Mouse (Mus musculus): ENCODE measurements around the gene Marco. TPM values are rescaled to one million over a fixed set of nuclear protein-coding genes. Genes with fewer than 3 reads are reported as not detected.

The Marco gene
- polyA plus RNA-seq, 1 experiment from 2014 or later: not detected

Other genes with a start within 250 kb of the Marco start
- 2.6 and 3.1 TPM in 2 replicates for gene Steap3, start 232.3 kb downstream of the Marco start, polyA plus RNA-seq (2014; fragmentation: Nextera tagmentation; extraction: Ambion mirVana)
- not detected in 2 replicates for gene C1ql2, start 164.4 kb downstream of the Marco start, polyA plus RNA-seq (2014; fragmentation: Nextera tagmentation; extraction: Ambion mirVana)
- not detected in 2 replicates for gene En1, start 97.4 kb upstream of the Marco start, polyA plus RNA-seq (2014; fragmentation: Nextera tagmentation; extraction: Ambion mirVana)